Mouse (Mus musculus) MEL (cell line): ENCODE measurements around the gene Cbfa2t2. TPM values are rescaled to one million over a fixed set of nuclear protein-coding genes. Genes with fewer than 3 reads are reported as not detected.
A peak's percentile ranks its signal among the peaks of the same experiment; 100 is the strongest.

Experiments used
- DNase-seq: peaks from one replicate; pipeline ENCODE4 v3.0.0; 2011; ENCODE audit warnings: low read depth, low spot score
- H3K27ac ChIP-seq: 2 replicates; pipeline ENCODE4 v1.5.1; 2012; ENCODE audit warnings: low read depth, mild to moderate bottlenecking, control low read depth, low read length, moderate library complexity; ENCODE audit not compliant: control insufficient read depth
- H3K27me3 ChIP-seq, 2 experiments: fragments of 150-350 bp in 1 of 2; sonication (generic) in 1 of 2; 2 replicates each; pipeline ENCODE4 v1.6.1; 2012; ENCODE audit warnings: low read length in 2 of 2, mild to moderate bottlenecking in 2 of 2, improper control_type of control experiment in 1 of 2, moderate library complexity in 1 of 2; ENCODE audit not compliant: insufficient read depth in 2 of 2, control insufficient read depth in 1 of 2
- H3K36me3 ChIP-seq, 2 experiments: 2 replicates each; pipeline ENCODE4 v1.6.1; 2012 to 2014; ENCODE audit warnings: low read length in 2 of 2, improper control_type of control experiment in 1 of 2, inconsistent platforms in 1 of 2, mild to moderate bottlenecking in 1 of 2; ENCODE audit not compliant: insufficient read depth in 2 of 2, control insufficient read depth in 1 of 2
- H3K4me1 ChIP-seq, 2 experiments: fragments of 150-350 bp in 1 of 2; sonication (generic) in 1 of 2; 2 replicates each; pipeline ENCODE4 v1.6.1; 2012; ENCODE audit warnings: low read length in 2 of 2, improper control_type of control experiment in 1 of 2, mild to moderate bottlenecking in 1 of 2; ENCODE audit not compliant: insufficient read depth in 2 of 2, control insufficient read depth in 1 of 2
- H3K4me3 ChIP-seq, 2 experiments: fragments of 150-350 bp in 1 of 2; sonication (generic) in 1 of 2; 2 replicates each; pipeline ENCODE4 v1.5.1; 2012; ENCODE audit warnings: low read depth in 2 of 2, low read length in 2 of 2, mild to moderate bottlenecking in 2 of 2, moderate library complexity in 2 of 2, control low read depth in 1 of 2, improper control_type of control experiment in 1 of 2; ENCODE audit not compliant: control insufficient read depth in 1 of 2, insufficient read depth in 1 of 2
- H3K79me2 ChIP-seq: 2 replicates; pipeline ENCODE4 v1.6.1; 2012; ENCODE audit warnings: mild to moderate bottlenecking, low read length, moderate library complexity; ENCODE audit not compliant: control insufficient read depth, poor library complexity, insufficient read depth
- H3K9ac ChIP-seq: 2 replicates; pipeline ENCODE4 v1.6.1; 2012; ENCODE audit warnings: low read depth, mild to moderate bottlenecking, control low read depth, low read length, moderate library complexity; ENCODE audit not compliant: control insufficient read depth, poor library complexity, severe bottlenecking
- H3K9me3 ChIP-seq: fragments of 150-350 bp; sonication (generic); replicated peaks from 2 replicates; pipeline ENCODE4 v1.6.1; 2012; ENCODE audit warnings: mild to moderate bottlenecking, low read length, improper control_type of control experiment, moderate library complexity; ENCODE audit not compliant: insufficient read depth
- BHLHE40 ChIP-seq: IDR thresholded peaks from 2 replicates; pipeline ENCODE4 v1.6.1; 2012; ENCODE audit warnings: low read depth, mild to moderate bottlenecking, inconsistent platforms, low read length, improper control_type of control experiment, borderline replicate concordance
- E2F4 ChIP-seq: IDR thresholded peaks from 2 replicates; pipeline ENCODE4 v1.6.1; 2011; ENCODE audit warnings: low read depth, low read length, improper control_type of control experiment, borderline replicate concordance
- ELF1 ChIP-seq: IDR thresholded peaks from 2 replicates; pipeline ENCODE4 v1.6.1; 2014; ENCODE audit warnings: low read depth, mild to moderate bottlenecking, inconsistent platforms, low read length, improper control_type of control experiment, moderate library complexity
- EP300 ChIP-seq, 2 experiments: IDR thresholded peaks; 2 replicates each; pipeline ENCODE4 v1.6.1; 2011; ENCODE audit warnings: improper control_type of control experiment in 2 of 2, low read length in 2 of 2, low read depth in 1 of 2, mild to moderate bottlenecking in 1 of 2
- ETS1 ChIP-seq: IDR thresholded peaks from 2 replicates; pipeline ENCODE4 v1.6.1; 2012; ENCODE audit warnings: low read depth, mild to moderate bottlenecking, inconsistent platforms, low read length, improper control_type of control experiment, moderate library complexity
- GABPA ChIP-seq: IDR thresholded peaks from 2 replicates; pipeline ENCODE4 v1.6.1; 2012; ENCODE audit warnings: low read depth, mild to moderate bottlenecking, inconsistent platforms, low read length, improper control_type of control experiment, moderate library complexity
- GATA1 ChIP-seq: IDR thresholded peaks from 2 replicates; pipeline ENCODE4 v1.6.1; 2011; ENCODE audit warnings: low read depth, low read length, improper control_type of control experiment
- HCFC1 ChIP-seq: IDR thresholded peaks from 2 replicates; pipeline ENCODE4 v1.6.1; 2012; ENCODE audit warnings: low read depth, mild to moderate bottlenecking, inconsistent platforms, low read length, improper control_type of control experiment, moderate library complexity
- MXI1 ChIP-seq: IDR thresholded peaks from 2 replicates; pipeline ENCODE4 v1.6.1; 2011; ENCODE audit warnings: mild to moderate bottlenecking, low read depth, low read length, improper control_type of control experiment
- NELFE ChIP-seq: IDR thresholded peaks from 2 replicates; pipeline ENCODE4 v1.6.1; 2011; ENCODE audit warnings: low read depth, low read length, improper control_type of control experiment
- NRF1 ChIP-seq: IDR thresholded peaks from 2 replicates; pipeline ENCODE4 v1.6.1; 2014; ENCODE audit warnings: low read depth, mild to moderate bottlenecking, inconsistent platforms, low read length, improper control_type of control experiment, moderate library complexity; ENCODE audit not compliant: poor library complexity, insufficient read depth, severe bottlenecking
- POLR2A ChIP-seq, 2 experiments: IDR thresholded peaks; 2 replicates each; pipeline ENCODE4 v1.6.1; 2011 to 2012; ENCODE audit warnings: low read length in 2 of 2, mild to moderate bottlenecking in 2 of 2, control low read depth in 1 of 2, improper control_type of control experiment in 1 of 2, low read depth in 1 of 2, moderate library complexity in 1 of 2; ENCODE audit not compliant: control insufficient read depth in 1 of 2, insufficient read depth in 1 of 2, poor library complexity in 1 of 2
- POLR2AphosphoS2 ChIP-seq: IDR thresholded peaks from 2 replicates; pipeline ENCODE4 v1.6.1; 2011; ENCODE audit warnings: low read length, improper control_type of control experiment
- RAD21 ChIP-seq: IDR thresholded peaks from 2 replicates; pipeline ENCODE4 v1.6.1; 2011; ENCODE audit warnings: mild to moderate bottlenecking, low read depth, low read length, improper control_type of control experiment
- SIN3A ChIP-seq: IDR thresholded peaks from 2 replicates; pipeline ENCODE4 v1.6.1; 2012; ENCODE audit warnings: low read length, improper control_type of control experiment, inconsistent platforms
- TBP ChIP-seq: IDR thresholded peaks from 2 replicates; pipeline ENCODE4 v1.8.0; 2011; ENCODE audit warnings: low read depth, low read length, improper control_type of control experiment
- TCF12 ChIP-seq: IDR thresholded peaks from 2 replicates; pipeline ENCODE4 v1.6.1; 2014; ENCODE audit warnings: low read depth, mild to moderate bottlenecking, inconsistent platforms, low read length, improper control_type of control experiment, moderate library complexity
- polyA plus RNA-seq, 2 experiments: library from polyadenylated mRNA; stranded (reverse) in 1 of 2; unstranded in 1 of 2; fragments of >175 nt in 1 of 2; fragments of >200 nt in 1 of 2; gene quantifications; 2 replicates each; pipeline versions ENCODE4 v1.2.1 to v1.2.4; 2012; ENCODE audit warnings: low replicate concordance in 2 of 2, low read depth in 1 of 2; ENCODE audit not compliant: insufficient read length in 2 of 2, insufficient read depth in 1 of 2, missing spikeins in 1 of 2
- total RNA-seq: library from RNA; depleted of rRNA; stranded (reverse); fragments of 300-350 nt; gene quantifications from 2 replicates; pipeline ENCODE4 v1.2.3, GENCODE M21; 2012

Gene Cbfa2t2
- total and polyA plus RNA-seq, 3 experiments = 5.9 to 23.1 TPM; not detected in 1

GRCm38 (mm10) chr2:154538310-154538709 is 102.0 kb downstream of the Cbfa2t2 start:
- TF ChIP-seq POLR2A (IDR thresholded peaks at IDR 0.05; ENCODE audit: control insufficient read depth in 1 of 2, insufficient read depth in 1 of 2, low read depth in 1 of 2, low read length in 2 of 2, poor library complexity in 1 of 2) (no peak), TBP (no peak), GATA1 (no peak), SIN3A (no peak), HCFC1 (no peak), E2F4 (no peak), BHLHE40 (no peak)
- H3K4me3 ChIP-seq = no peak overlapping the region
- peaks cover 13 to 15% of the 10 kb centered on the region in 2 experiments for H3K36me3 ChIP-seq
- H3K27ac ChIP-seq = no peak overlapping the region
- H3K9ac ChIP-seq = no peak overlapping the region
- no peaks in the 10 kb centered on the region for H3K9me3 ChIP-seq
- H3K79me2 ChIP-seq = no peaks in the 10 kb centered on the region
- H3K27me3 ChIP-seq = no peaks in the 10 kb centered on the region
- DNase-seq = no peak
- H3K4me1 ChIP-seq = peaks cover 6 to 10% of the 10 kb centered on the region in 2 experiments; a peak in 3 of 4 replicates

DNA sequence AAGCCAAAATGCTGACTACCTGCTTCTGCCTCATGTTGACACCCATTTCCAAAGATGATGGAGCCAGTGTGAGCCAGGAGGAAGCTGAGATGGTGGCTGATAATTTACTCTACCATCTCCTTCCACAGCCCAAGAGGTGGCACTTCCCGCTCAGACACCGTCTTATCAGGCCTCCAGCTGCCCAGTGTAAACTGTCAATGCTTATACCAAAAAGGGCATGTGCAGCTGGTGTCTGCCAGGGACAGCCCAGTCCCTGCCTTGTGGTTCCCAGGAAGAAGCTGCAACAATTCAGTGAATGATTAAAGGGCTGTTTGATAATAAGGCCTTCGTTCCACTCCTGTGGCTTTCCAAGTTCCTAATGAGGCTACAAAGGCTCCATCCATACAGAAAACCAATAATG is 102.4 kb downstream of the Cbfa2t2 start:
- Histone ChIP-seq H3K79me2 (no peaks in the 10 kb centered on the region), H3K9ac (no peak overlapping the region), H3K36me3 (peaks cover 11 to 15% of the 10 kb centered on the region in 2 experiments), H3K4me3 (no peak overlapping the region), H3K27me3 (no peaks in the 10 kb centered on the region)
- DNase-seq = peak; percentile 34
- peak; percentile 69; the same call in 1 of the 2 replicates for TF ChIP-seq ETS1
- TF ChIP-seq POLR2A (IDR thresholded peaks at IDR 0.05; ENCODE audit: control insufficient read depth in 1 of 2, insufficient read depth in 1 of 2, low read depth in 1 of 2, low read length in 2 of 2, poor library complexity in 1 of 2) = 0 out of 4 replicates have a peak, but pooled peaks of 1 of the 2 experiments have one; percentile 24
- peak; percentile 66; the same call in 1 of the 2 replicates for TF ChIP-seq MXI1
- no peak for TF ChIP-seq NELFE
- TF ChIP-seq ELF1 = 0 out of 2 replicates have a peak, but pooled peaks have one; percentile 20
- no peak for TF ChIP-seq GABPA
- TF ChIP-seq EP300 (IDR thresholded peaks at IDR 0.05; ENCODE audit: low read depth in 1 of 2, low read length in 2 of 2) = peak; percentile 29 to 53; a peak in 3 of 4 replicates
- TF ChIP-seq SIN3A = peak; percentile 33
- TF ChIP-seq GATA1 = peak; percentile 54
- TF ChIP-seq NRF1 = no peak
- no peak for TF ChIP-seq RAD21
- TF ChIP-seq TCF12 = 0 out of 2 replicates have a peak, but pooled peaks have one; percentile 24
- peak; percentile 49 for TF ChIP-seq POLR2AphosphoS2
- TF ChIP-seq, all 39 proteins: peak for 9
- H3K27ac ChIP-seq = no peak overlapping the region
- H3K9me3 ChIP-seq = no peaks in the 10 kb centered on the region
- H3K4me1 ChIP-seq = peaks cover 5 to 10% of the 10 kb centered on the region in 2 experiments; a peak in 3 of 4 replicates
